Mouse (Mus musculus) adipocyte (in vitro differentiated cells): ENCODE results near the gene Vmn2r35.
"Not testable (repeated sequence)": the region's sequence is repeated elsewhere in the genome, so short reads cannot be mapped to it uniquely, and the experiment has no call there.

Experiments used
- DNase-seq: peaks from one replicate; pipeline ENCODE4 v3.0.0-alpha.2; 2016; ENCODE audit warnings: low spot score

Vmn2r35 gene

GRCm38 (mm10) chr7:7819767-7820166 lies at the start of gene Vmn2r35:
Vmn2r35 (minus strand) TSS chr7:7819867.
- DNase-seq: not testable (repeated sequence)

DNA sequence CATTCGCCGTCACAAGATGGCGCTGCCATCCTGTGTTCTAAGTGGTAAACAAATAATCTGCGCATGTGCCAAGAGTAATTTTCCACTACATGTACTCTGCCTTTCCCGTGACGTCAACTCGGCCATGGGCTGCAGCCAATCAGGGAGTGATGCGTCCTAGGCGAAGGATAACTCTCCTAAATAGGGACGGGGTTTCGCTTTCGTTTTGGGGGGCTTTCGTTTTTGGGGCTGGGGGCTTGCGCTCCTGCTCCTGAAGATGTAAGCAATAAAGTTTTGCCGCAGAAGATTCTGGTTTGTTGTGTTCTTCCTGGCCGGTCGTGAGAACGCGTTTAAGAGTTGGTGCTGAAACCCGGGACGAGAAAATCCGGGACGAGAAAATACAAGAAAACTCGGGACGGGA lies 25.5 kb downstream of the Vmn2r35 start:
- DNase-seq: not testable (repeated sequence)
